Mouse (Mus musculus): Measurements from ENCODE around the gene Zzz3.

DNA sequence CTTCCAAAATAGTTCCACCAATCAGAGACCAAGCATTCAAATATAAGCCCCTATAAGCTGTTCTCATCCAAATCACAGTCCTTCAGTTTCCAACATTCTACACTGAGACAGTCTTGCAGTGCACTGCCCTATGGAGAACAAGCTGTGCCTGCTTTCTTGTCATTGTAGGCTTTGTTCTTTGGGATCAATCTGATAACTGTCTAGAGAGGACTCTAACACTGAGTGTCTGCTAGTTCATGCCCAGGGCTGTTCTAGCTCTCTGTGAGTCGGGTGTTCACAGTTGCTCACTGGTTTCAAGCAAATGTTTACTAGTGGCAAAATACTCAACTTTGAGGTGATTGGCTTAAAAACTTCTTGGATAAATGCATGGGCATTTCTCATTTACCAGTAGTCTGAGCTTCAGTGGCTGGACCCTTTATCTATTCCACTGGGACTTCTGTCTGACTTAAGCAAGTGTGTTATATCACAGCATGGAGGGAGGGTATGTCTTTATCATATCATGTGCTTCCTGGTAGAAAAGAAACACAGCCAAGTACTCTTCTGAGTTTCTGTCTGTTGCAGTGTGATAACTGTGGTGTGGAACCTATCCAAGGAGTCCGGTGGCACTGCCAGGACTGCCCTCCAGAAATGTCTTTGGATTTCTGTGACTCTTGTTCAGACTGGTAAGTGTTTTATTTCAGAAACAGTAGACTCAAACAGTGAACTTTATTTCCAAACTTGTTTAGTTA, 62.2 kb downstream of the Zzz3 start:
- TF ChIP-seq POLR2A (IDR thresholded peaks at IDR 0.05; ENCODE audit: control insufficient read depth, low read depth, low read length) (no peak), CTCF (IDR thresholded peaks at IDR 0.05; ENCODE audit: control insufficient read depth, insufficient read depth, insufficient replicate concordance, low read depth, low read length) (no peak)
